Mouse (Mus musculus): ENCODE measurements at regions not wholly inside any gene's neighbourhood (a gene's known extent, or its start where the extent isn't known, plus 50 kb on each side); places are given as distances from the start of the nearest gene placed in this dataset.

- DNase-seq (ENCODE audit: low spot score), result no peak
Observed at GRCm38 (mm10) chr11:42949823-42950222, 85.7 kb upstream of the Gm9972 start.

DNA sequence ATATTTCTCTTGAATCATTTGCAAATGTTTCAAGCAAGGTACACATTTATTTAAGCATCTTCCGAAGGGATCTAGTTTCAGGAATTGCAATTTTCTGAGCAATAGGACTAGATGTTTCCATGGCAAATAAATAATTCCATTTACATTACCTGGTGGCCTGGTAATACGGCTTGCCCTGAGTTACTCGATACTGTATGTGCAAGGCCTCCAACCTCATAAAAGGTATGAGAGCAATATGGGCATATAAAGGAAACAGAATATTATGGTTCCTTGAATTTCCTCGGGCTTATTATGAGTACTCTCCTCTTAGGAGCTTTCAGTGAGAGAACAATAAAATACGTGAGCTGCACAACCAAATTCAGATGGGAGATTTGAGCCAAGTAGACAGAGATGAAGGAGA is 81.4 kb upstream of the Gm9972 start:
- DNase-seq (ENCODE audit: low spot score), result no peak

DNA sequence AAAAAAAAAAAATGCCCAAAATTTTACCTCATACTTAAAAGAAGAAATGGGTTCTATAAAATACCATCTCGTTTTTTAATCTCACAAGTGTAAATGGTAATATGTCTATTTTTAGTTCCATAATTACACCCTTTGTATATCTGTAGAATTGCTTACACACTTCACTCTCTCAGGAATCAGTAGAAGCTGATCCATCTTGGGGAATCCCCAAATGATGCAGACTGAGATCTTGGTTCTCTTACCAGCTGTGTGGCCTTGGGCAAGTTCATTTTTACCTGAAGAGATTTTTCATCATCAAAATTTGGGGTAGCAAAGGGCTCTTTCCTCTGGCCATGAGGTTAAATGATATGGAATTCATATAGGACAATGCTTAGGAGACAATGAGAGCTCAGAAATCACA is 69.8 kb upstream of the Gm9972 start:
- DNase-seq (ENCODE audit: low spot score), result no peak

DNA sequence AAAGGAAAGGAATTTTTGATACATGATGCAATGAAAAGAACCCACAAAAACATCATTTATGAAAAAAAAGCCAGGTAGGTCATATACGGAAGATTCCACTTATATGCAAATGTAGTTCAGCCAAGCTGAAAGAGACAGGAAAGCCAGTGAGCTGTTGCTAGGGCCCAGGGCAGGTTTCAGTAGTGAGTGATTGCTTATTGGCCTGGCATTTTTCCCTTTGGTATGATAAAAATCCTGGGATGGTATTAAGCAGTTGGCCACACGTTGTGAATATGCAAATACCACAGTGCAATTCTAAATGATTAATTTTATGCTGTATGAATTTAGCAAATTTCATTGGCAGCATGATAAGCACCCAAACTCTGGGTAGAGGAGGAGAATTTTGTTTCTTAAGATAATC is 57.3 kb upstream of the Gm9972 start:
- DNase-seq (ENCODE audit: low spot score), result no peak
